Mouse (Mus musculus) E14TG2a.4 (cell line): ENCODE measurements around the gene Mmadhc.
A peak's percentile ranks its signal among the peaks of the same experiment; 100 is the strongest.

ENCODE experiments used
- H3K27me3 ChIP-seq: 2 replicates; pipeline ENCODE4 v1.6.1; 2014; ENCODE audit warnings: low read length, control low read depth; ENCODE audit not compliant: insufficient read depth
- H3K36me3 ChIP-seq: 2 replicates; pipeline ENCODE4 v1.6.1; 2014; ENCODE audit warnings: low read length, control low read depth; ENCODE audit not compliant: insufficient read depth
- H3K4me1 ChIP-seq: replicated peaks from 2 replicates; pipeline ENCODE4 v1.6.1; 2014; ENCODE audit warnings: low read depth, low read length, control low read depth
- H3K4me3 ChIP-seq: replicated peaks from 2 replicates; pipeline ENCODE4 v1.5.1; 2014; ENCODE audit warnings: mild to moderate bottlenecking, low read length
- H3K9me3 ChIP-seq: 2 replicates; pipeline ENCODE4 v1.6.1; 2014; ENCODE audit warnings: low read length, control low read depth
- CTCF ChIP-seq: conservative IDR thresholded peaks from 2 replicates; pipeline ENCODE4 v1.5.1; 2014; ENCODE audit warnings: low read length
- NANOG ChIP-seq: IDR thresholded peaks from 2 replicates; pipeline ENCODE4 v1.6.1; 2014; ENCODE audit warnings: borderline replicate concordance, low read length, mixed read lengths
- POU5F1 ChIP-seq: IDR thresholded peaks from 2 replicates; pipeline ENCODE4 v1.6.1; 2014; ENCODE audit warnings: low read length, borderline replicate concordance

Gene Mmadhc

DNA sequence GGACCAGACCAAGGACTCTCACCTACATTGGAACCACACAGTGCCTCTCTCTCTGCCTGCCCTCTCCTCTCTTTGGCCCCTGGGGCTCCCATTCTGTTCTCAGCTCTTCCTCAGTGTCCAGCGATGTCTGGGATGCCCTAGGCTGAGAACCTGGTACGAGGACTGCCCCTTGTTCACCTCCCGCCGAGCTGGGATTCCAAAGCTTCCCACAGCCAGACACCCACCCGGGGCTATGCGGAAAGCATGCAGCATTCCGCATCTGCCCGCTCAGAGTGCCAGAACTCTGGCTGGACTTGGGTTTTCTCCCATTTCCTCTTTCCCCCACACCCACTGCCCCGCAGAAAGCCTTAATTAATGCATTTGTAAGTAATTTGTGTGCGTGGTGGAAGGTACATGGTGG is 19.9 kb downstream of the Mmadhc start:
- Histone ChIP-seq H3K36me3 (peaks cover 30% of the 10 kb centered on the region), H3K4me3 (0 out of 2 replicates have a peak overlapping the region, but pooled peaks have one; percentile 29), H3K27me3 (no peaks in the 10 kb centered on the region), H3K4me1 (peaks cover 15% of the 10 kb centered on the region), H3K9me3 (no peaks in the 10 kb centered on the region)
- no peak for TF ChIP-seq CTCF
- no peak for TF ChIP-seq POU5F1
- no peak for TF ChIP-seq NANOG

DNA sequence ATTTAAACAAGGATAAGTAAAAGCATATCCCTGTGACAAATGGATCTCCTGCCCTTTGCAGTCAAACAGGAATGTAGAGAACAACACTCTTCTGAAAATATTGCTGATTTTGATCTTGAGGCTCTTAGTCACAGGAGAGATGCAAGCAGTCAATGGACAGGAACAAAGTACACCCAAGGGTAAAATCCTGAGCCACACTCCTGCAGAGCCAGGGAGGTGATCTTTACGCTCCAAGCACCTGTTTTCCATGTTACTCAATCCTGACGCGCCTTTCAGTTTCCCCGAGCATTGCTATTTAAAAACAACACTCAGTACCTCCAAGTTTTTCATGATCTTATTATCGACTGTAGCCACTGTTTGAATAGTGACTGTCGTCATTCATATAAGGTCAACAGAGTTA is 23.2 kb downstream of the Mmadhc start:
- Histone ChIP-seq H3K36me3 (peaks cover 5% of the 10 kb centered on the region), H3K9me3 (no peaks in the 10 kb centered on the region), H3K4me1 (peaks cover 15% of the 10 kb centered on the region), H3K27me3 (peaks cover 8% of the 10 kb centered on the region; the same call in 1 of the 2 replicates), H3K4me3 (no peak overlapping the region)
- TF ChIP-seq POU5F1 (no peak), CTCF (no peak), NANOG (no peak)

DNA sequence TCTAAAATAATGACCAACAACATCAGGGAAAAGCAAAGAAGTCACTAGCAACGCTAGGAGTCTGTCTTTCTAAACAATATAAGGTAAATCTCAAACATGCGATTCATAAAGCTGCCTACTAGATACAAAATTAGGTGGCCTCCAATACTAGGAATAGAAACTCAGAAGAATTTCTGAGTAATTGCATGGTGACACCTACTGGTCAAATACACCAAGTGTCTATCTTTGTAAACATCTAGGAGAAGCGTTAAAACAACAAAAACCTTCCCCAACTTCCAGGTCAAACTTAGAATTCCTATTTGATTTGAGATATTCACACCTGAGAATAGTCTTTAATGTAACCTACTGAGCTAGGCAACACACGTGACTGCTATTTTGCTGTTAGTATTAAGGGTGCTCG is 24.4 kb downstream of the Mmadhc start:
- Histone ChIP-seq H3K36me3 (no peaks in the 10 kb centered on the region), H3K9me3 (no peaks in the 10 kb centered on the region), H3K4me1 (peaks cover 15% of the 10 kb centered on the region), H3K27me3 (peaks cover 8% of the 10 kb centered on the region; the same call in 1 of the 2 replicates), H3K4me3 (no peak overlapping the region)
- TF ChIP-seq CTCF (peak; percentile 39), NANOG (no peak), POU5F1 (no peak)

GRCm38 (mm10) chr2:50268514-50268913 is 28.1 kb downstream of the Mmadhc start:
- no peaks in the 10 kb centered on the region for H3K36me3 ChIP-seq
- TF ChIP-seq NANOG (no peak), CTCF (no peak), POU5F1 (no peak)
- peaks cover 8% of the 10 kb centered on the region; the same call in 1 of the 2 replicates for H3K9me3 ChIP-seq
- peaks cover 18% of the 10 kb centered on the region; the same call in 1 of the 2 replicates for H3K27me3 ChIP-seq
- no peak overlapping the region for H3K4me3 ChIP-seq
- H3K4me1 ChIP-seq, result peaks cover 22% of the 10 kb centered on the region

GRCm38 (mm10) chr2:50267046-50267445 is 29.6 kb downstream of the Mmadhc start:
- H3K4me1 ChIP-seq, result peaks cover 22% of the 10 kb centered on the region
- no peak for TF ChIP-seq NANOG
- no peak for TF ChIP-seq POU5F1
- no peak for TF ChIP-seq CTCF
- H3K9me3 ChIP-seq, result peaks cover 8% of the 10 kb centered on the region; the same call in 1 of the 2 replicates
- no peaks in the 10 kb centered on the region for H3K36me3 ChIP-seq
- no peak overlapping the region for H3K4me3 ChIP-seq
- peaks cover 18% of the 10 kb centered on the region; the same call in 1 of the 2 replicates for H3K27me3 ChIP-seq

DNA sequence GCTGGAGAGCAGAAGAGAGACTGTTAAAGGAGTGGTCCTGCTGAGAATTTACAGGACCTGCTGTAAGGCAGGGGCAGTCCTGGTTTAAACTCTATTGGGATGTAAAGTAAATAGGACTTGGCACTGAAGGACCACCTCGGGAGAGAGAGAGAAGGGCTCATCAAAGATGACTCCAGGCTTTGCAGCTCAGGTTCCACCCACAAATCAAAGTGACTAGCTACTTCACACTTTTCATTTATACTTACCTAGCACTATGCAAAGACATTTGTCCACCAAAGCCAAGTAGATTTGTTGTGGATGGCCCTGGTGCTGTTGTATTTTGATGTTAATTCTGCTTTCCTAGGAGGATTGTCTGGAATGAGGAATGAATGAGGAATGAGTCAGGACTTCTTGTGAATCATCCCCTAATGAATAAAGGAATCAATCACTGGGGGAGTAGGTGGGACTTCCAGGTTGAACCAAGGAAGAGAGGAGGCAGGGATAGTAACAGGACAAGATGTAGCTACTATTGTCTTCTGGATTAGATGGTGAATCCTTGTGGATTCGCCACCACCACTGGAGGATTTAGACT is 31.3 kb downstream of the Mmadhc start:
- TF ChIP-seq POU5F1 (no peak), CTCF (no peak), NANOG (peak; percentile 71; the same call in 1 of the 2 replicates)
- H3K27me3 ChIP-seq, result peaks cover 25% of the 10 kb centered on the region
- no peaks in the 10 kb centered on the region for H3K36me3 ChIP-seq
- peaks cover 22% of the 10 kb centered on the region for H3K4me1 ChIP-seq
- H3K4me3 ChIP-seq, result no peak overlapping the region
- H3K9me3 ChIP-seq, result peaks cover 8% of the 10 kb centered on the region; the same call in 1 of the 2 replicates

DNA sequence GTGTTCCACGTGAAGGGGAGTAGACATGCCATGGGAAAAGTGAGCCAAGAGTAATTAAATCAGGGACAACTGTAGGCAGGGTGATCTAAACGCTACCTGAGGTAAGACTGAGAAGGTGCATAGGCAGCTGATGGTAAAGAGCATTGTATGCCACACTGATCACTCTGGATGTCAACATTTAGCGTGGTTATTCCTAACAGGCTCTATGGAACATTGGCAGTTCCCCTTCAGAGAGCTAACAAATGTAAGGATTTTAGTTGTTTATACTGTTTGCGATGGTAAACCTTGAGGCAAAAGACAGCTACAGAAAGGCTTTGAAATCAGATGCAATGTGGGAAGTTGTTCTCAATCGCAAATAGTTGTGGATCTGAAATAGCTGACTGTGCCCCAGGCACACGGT is 32.5 kb downstream of the Mmadhc start:
- no peak overlapping the region for H3K4me3 ChIP-seq
- TF ChIP-seq NANOG (no peak), POU5F1 (no peak), CTCF (no peak)

GRCm38 (mm10) chr2:50254955-50255354 is 41.6 kb downstream of the Mmadhc start:
- no peaks in the 10 kb centered on the region for H3K36me3 ChIP-seq
- TF ChIP-seq NANOG (no peak), POU5F1 (no peak), CTCF (no peak)
- H3K4me1 ChIP-seq, result no peaks in the 10 kb centered on the region
- no peaks in the 10 kb centered on the region; the same call in 1 of the 2 replicates for H3K27me3 ChIP-seq
- no peak overlapping the region for H3K4me3 ChIP-seq
- no peaks in the 10 kb centered on the region for H3K9me3 ChIP-seq

More for the DNA sequence above, 32.5 kb downstream of the Mmadhc start:
- H3K36me3 ChIP-seq, result no peaks in the 10 kb centered on the region
- peaks cover 8% of the 10 kb centered on the region; the same call in 1 of the 2 replicates for H3K9me3 ChIP-seq
- H3K27me3 ChIP-seq, result peaks cover 23% of the 10 kb centered on the region
- peaks cover 22% of the 10 kb centered on the region for H3K4me1 ChIP-seq
